Mouse (Mus musculus) adrenal gland, postnatal 36 days (tissue): ENCODE measurements around the gene Prkca. TPM values are rescaled to one million over a fixed set of nuclear protein-coding genes. Genes with fewer than 3 reads are reported as not detected.

Experiments used
- DNase-seq, 2 experiments: peaks; one replicate each; pipeline ENCODE4 v3.0.0; 2021; ENCODE audit warnings: mixed read lengths in 1 of 2
- total RNA-seq, 2 experiments: library from RNA; stranded (reverse); gene quantifications; 2 replicates each; pipeline ENCODE4 v1.2.3; 2021

Gene Prkca
- total RNA-seq, 2 experiments from 2014 or later, result 8.0 to 12.7 TPM

DNA sequence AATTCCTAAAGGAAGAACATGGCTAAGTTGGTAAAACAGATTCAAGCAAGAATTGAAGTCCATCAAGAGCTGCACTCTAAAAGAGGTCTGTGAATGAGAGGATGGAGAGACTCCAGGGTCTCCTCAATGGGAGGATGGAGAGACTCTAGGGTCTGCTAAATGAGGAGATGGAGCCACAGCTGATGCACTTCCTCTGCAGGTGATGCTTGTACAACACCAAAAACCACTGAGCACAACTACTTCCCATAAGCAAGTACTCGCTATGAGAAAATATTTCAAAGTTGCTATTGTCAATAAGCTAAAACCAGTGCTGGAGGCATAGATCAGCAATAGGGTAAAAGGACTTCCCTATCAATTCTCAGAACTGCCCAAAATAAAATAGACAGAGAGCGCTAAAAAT lies 137.1 kb downstream of the Prkca start:
- no peak for DNase-seq

DNA sequence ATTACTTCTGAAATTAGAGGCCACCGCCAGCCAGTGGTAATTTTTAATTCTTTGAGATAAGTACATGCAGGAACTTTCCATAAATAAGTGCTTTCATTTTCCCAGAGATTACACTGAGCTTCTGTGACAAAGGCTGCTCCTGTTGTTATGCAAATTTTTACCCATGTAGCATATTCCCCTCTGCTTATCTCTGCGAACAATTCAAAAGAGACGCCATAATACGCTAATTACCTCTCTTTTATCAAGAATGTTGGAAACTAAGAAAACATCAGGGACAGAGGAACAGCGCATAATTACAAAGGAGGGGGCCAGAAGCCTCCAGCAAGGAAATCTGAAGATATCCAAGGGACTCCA lies 138.9 kb downstream of the Prkca start:
- DNase-seq, result no peak

DNA sequence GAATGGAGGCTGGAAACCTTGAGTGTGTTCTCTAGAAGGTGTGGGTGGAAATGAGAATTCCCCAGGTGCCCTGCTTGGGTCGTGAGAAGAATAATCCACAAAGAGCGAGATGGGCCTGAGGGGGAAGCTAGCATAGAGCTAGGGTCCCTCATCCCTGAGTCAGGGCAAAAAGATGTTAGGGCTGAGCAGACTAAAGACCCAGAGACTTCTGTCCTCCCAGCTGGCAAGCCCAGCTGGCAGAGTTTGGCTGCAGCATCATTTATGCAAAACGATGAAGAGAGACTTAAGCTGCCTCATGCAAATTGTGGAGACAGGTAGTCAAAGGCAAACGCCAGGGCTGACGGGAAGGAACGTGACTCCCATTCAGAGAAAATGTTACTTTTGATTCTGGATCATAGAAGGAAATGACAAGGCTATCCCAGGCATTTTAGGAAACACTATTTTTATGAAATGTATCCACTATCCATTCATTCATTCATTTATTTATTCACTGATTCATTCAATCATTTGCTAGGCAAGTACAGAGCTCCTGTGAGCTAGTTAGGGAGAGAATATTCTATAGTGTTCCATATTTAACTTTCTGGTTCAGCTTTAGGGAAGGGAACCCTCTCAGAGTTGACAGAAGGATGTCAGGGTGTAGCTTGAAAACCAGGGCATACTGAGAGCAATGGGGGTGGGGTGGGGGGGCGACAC lies 139.4 kb downstream of the Prkca start:
- DNase-seq, result no peak

DNA sequence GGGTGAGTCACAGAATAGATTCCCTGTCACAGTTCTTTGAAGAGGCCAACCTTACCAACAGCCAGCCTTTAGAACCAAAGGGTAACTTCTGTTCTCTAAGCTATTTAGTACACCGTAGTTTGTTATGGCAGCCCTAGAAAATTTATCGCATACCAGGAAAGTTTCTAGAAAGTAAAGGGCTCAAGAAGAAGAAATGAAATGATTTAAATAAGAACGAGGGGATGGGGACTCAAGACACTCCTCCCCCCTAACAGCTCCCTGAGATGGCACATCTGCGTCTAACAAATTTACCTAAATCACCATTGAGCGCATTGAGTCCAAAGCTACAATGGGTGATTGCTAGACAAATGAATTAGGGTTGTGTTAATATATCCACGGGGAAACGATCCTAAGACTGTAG lies 140.9 kb downstream of the Prkca start:
- DNase-seq, result no peak

DNA sequence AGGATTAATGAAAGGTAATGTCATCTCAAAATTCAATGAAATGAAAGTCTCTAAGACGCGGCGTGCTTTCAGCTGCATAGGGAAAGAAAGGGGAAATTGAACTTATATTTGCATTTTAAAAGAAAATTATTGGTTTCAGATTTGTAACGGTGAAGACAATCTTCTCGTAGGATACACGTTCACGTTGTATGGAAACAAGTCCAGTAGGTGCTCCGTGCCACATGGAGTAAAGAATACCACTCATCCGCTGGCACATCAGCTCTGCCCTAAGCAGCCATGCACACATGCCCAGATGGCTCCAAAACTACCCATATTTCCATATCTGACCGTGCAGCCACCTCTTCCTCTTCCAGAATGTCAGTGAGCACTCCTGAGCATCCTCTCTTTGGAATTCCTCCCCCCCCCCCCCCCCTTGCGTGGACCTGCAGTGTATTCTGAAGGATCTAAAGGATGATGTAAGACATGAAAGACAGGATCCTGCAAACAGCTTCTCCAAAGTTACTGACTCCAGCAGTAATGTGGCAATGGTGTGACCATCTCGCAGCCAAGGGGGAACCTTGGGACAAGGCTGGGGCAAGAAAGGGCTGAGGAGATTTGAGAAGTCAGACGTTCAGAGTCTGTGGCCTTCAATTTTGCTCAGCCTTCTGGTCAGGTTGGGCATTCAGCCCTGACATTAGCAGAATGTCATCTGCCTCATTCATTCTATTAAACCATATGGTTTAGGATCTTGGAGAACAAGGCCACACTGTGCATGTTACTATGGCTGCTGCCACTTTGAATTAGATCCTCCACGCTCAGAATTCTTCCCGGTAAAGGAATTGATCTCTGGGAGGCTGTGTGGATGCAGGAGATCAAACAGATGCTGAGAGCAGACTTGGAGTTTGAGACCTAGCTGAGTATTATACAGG lies 142.8 kb downstream of the Prkca start:
- DNase-seq, result no peak

DNA sequence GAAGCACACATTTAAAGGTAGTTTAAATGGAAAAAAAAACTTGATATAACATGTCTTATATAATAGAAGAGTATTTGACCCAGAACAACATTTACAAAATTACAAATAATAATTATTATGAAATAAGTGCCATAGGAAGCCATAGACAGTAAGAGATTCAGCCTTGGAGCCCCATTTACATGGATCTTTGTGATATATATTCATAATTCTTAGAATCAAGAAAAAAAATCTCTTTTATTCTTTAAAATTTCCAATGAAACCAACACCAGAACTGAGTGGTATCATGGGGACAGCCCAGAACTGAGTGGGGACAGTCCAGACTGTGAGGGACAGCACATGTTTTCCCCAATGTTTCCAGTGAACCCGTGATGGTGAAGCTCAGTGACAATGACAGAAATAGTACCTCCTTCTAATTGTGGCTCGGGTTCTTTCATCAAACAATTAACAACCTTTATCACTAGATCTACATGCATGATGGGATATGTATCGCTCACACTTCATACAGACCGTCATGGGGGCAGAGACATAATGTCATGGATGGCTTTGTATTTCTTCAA lies 144.2 kb downstream of the Prkca start:
- no peak for DNase-seq

DNA sequence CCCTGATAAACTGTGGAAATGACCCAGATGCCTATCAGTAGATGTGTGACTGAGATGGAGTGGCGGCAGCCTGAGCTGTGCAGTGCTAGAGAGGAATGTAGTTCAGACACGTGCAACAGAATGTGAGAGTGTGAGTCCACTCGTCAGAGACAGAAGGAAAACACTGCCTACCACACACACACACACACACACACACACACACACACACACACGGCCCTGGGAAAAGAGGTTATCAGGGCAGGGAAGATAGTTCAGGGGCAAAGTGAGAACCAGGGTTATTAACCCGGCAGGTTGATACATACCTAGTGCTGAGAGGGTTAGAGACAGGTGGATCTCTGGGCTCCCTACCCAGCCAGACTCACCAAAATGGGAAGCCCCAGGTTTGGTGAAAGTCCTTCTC lies 145.1 kb downstream of the Prkca start:
- no peak for DNase-seq

DNA sequence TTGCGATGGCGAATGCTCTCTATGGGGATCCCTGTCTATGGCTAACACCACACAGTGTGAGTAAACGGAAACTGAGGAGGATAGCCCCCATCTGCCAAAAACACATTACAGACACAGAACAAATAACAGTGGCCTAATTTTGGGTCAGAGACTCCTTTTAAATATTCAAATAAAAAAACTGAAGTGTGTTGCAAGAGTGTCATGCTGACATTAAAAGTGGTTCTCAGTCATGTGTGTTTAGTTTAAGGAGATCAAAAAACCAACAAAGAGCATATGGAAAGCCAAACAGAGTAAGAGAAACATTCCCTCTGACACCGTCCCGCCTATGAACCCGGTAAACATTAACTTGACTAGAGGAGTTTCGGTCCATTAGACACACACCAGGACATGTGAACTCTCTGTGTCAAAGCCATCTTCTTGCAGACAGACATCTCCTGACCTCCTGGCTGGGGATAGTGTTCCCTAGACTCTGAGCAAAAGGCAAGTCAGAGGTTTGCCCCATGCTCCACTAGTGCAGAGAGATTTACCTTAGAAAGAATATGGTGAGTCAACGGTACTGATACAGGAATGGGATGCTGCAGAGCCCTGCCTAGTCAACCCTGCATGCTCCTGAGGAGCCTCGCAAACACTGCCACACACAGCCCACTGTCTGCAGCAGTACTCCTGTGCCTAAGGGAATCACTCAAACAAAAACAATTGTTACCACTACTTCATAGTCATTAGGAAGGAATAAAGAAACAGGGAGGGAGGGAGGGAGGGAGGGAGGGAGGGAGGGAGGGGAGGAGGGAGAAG lies 146.1 kb downstream of the Prkca start:
- DNase-seq, result no peak

DNA sequence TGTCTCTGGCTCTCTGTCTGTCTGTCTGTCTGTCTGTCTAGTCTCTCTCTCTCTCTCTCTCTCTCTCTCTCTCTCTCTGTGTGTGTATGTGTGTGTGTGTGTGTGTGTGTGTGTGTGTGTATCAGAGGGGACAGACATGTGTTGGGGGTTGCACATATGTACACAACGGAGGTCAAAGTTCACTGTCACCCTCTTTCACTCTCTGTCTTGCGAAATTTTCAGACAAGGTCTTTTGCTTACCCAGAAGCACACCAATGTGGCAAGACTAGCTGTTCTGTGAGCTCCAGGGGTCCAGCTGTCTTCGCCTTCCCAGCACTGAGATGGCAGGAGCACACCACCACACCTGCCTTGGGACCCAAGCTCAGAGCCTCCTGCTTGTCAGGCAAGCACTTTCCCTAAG lies 146.9 kb downstream of the Prkca start:
- no peak for DNase-seq

DNA sequence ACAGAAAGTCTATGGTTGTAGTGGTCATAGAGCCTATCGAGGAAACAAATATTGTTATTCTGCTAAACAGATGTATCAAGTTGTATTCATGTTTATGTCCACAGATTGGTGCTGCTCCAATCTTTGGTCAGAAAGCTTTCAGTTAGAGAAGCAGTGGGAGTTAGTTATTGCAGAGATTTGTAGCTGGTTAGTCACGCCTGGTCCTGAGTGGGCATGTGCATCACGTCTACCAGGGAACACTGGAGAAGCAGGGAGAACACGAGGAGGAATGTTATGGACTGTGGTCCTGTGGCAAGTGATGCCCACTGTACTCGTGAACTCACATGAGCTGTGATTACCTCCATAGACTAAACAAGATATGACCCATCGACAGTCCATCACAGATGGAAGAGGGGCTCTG lies 153.4 kb downstream of the Prkca start:
- DNase-seq, result no peak

DNA sequence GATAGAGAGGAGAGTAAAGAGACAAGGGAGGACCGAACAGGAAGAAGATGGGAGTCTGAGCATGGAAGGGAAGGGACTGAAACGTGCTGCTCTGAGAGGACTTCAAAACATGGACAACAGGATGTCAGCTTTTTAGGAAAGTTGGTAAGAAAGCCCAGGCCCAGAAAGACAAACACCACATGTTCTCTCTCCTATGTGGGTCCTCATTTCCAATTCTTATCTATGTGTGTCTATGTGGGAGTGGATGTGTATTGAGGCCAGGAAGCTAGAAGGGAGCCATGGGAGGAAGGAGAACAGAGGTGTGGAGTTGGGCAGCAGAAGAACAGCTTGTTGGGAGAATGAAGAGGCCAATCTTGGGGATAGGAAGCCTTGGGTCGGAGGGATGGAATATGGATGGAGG lies 154.4 kb downstream of the Prkca start:
- no peak for DNase-seq

DNA sequence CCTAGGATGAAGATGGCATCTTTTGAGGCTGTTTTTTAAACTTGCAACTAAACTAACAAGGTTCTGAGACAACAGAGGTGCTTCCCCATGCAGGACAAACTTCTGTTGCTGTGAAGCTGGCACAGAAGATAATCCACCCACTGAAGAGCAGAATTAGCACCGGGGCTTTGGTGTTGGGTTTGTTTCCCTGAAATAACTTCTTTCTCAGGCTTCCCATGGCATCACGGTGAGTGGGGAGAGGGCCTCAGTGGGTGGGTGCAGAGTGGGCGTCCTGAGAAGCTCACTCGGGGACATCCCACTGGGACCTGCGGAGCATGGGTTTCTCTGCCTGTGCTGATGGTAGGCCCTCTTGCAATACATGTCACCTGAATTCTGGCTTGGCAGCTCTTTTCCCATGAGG lies 161.3 kb downstream of the Prkca start:
- DNase-seq, result no peak

DNA sequence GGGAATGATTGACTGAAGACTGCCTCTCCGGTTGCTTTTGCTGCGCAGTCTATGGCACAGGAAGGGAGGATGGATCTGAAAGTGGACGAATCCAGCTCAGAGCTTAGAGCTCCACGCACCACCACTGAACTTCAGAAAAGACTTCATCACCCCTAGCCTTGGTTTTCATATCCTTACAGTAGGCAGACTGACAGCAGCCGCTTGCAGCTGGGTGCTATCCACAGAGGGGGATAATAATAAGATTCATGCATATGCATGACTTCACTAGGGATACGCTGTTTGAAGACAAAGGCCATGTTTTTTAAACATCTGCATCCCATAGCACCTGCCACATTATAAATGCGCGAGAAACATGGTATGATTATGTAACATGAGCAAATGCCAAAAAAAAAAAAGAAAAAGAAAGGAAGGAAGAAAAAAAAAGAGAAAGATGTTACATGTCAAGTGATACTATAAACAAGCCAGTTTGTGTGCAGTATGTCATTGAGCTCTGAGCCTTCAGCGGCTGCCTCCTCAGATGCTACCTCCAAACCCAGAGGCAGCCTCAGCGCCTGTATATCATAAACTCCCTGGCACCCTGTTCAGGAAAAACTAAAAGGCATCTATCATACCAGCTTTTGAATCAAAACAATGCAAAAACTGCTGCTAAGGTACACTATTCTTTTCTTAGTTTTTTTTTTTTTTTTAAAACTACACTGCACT lies 162.6 kb downstream of the Prkca start:
- DNase-seq, result no peak

DNA sequence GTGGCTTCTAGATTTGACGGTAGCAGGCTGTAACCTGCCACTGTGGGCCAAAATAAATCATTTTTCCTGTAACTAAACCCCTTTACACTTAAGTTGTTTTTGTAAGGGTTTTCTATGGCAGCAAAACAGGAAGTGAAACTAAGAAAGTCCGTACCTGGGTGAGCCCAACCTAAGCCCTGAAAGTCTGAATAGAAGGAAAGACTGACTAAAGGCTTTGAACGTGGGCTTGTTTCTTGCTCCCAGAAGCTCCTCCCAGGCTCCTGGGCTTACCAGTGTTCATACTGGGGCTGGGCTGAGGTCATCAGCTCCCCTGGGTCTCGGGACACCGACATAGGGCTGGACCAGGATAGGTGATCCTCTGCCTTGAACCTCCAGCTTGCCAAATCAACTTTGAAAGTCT lies 164.9 kb downstream of the Prkca start:
- no peak for DNase-seq

DNA sequence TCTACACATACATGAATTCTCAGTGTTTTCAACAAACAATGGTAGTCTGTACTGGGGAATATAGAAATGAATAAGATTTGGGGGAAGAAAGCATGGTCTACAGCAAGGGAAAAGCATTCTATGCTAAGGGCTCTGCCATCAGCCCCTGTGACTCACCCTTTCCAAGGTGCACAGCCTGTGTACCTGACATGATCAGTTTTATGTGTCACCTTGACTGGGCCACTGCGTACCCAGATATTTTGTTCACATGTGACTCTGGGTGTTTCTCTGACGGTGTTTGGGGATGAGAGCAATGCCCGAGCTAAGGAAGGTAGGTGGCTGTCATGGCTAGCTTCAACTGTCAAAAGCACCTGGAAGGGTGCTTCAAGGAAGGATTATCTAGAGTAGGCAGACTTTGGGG lies 165.5 kb downstream of the Prkca start:
- DNase-seq, result no peak

DNA sequence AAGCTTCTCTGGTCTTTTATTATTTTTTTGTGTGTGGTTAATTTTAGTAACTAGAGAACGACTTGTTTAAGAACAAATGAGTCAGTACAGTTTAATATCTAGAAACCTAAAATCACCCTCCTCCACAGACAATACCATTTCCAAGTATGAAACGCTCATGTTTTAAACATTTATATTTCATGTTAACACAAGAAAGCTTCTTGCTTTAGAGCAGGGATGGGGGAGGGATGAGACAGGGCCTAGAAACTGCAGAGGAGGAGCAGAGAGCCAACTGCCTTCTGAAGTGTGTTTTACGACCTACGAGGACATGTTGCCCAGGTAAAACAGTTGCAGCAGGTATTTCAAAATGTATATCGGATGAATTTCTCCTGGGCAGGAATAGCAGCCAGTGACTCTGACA lies 167.0 kb downstream of the Prkca start:
- no peak for DNase-seq

DNA sequence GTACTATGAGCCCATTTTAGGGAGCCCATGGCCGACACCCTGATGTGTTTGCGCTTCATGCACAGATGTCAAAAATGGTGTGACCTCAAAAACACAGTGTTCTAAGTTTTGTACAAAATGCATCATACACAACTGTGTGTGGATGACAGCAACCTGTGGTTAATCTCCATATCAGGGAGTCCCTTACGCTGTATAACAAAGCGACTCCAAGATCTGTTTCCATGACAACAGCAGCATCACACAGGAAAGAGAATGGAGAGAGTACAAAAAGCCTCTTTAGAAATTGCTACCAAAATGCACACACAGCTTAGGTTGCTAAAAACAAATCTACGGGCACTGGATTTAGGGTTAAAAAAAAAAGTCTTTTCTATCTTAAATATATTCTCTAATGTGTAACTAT lies 171.8 kb downstream of the Prkca start:
- no peak for DNase-seq

DNA sequence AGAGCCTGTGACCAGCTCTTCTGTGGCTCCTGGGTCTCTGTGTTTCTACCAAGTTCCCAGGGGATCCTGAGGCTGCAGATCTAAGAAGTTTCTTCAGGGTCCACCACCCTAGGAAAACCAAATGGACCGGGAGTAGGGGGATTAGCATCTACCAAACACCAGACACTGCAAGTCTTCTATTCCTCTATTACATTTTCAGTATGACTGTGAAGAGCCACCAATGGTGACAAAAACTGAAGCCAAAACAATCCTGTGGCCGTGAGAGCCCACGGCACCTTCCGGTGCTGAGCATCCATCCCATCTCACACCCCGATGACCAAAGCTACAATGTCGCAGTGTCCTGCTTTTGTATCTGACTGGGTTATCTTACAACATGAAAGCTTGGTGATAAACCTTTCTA lies 172.5 kb downstream of the Prkca start:
- no peak for DNase-seq

DNA sequence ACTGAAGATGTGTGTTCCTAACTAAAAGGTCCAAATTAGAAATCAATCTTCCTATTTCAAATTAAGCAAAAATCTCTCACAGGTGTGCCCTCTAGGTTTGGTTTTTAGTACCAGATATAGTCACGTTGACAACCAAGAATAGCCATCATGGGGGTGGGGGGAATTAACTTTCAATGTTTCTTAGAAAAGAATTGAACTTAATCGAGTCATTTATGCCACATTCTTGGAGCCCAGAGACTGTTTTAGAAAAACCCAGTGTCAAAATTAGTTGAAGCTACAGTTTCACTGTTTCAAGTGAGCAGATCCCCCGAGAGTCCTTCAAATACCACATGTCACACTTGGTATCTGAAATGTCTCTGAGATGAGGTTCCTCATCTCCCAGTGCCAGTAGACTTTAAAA lies 173.6 kb downstream of the Prkca start:
- DNase-seq, result no peak

DNA sequence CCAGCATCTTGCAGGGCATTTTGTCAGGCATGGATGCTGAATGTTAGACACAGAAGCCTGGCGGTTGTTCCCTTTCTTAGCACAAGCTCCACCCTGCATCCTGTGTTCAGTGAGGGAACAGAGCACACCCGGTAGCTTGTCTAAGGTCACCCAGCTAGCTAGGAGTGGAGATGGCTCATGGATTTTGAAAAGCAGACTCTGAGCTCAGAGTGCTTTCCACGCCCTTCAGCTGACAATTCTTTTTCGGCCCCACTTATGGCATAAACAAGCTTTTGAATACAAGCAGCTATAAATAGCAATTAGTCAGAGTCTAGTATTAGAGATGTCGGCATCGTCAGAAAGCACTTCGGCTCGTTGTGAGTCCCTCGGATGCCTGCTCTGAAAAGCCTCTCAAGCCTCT lies 178.0 kb downstream of the Prkca start:
- DNase-seq, result no peak

DNA sequence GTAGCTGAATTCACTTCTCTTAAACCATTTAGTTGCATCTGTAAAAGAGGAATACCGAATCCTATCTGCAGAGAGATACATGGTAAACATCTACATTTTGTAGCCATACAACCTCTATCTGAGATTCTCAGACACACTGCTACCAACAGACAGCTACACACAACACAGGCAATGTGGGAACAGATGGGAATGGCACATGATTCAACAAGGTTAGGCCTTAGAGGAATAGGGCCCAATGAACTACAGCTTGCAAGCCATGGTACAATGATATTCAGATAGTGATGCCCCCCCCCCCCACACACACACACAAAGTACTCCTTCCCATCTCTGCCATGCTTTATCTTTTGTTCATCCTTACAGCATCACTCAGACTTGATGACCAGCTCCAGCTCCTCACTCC lies 181.1 kb downstream of the Prkca start:
- no peak for DNase-seq

DNA sequence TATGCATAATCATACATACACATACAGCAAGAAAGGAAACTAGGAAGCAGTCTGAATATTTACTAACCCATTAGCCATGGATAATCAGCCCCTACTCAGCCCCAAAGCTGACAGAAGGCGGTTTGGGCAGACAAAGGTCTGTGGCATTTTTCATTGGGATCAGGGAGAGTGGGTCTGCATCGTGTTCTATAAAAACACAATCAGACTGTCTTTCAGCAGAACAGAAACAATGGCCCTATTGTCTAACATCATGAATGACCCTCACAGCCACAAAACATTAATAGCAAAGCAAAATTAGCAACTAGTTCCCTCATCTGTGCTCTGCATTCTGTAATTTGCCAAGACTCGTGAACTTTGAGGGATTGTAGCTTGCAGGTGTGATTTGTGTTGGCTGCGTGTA lies 181.6 kb downstream of the Prkca start:
- no peak for DNase-seq
